Mouse (Mus musculus) cerebellum, postnatal 4 days (tissue): ENCODE measurements around the gene Slc5a5.
A peak's percentile ranks its signal among the peaks of the same experiment; 100 is the strongest.

Experiments
- DNase-seq, 2 experiments: peaks; one replicate each; pipeline ENCODE4 v3.0.0; 2022; ENCODE audit warnings: low spot score in 2 of 2, mixed read lengths in 1 of 2

Gene Slc5a5

DNA sequence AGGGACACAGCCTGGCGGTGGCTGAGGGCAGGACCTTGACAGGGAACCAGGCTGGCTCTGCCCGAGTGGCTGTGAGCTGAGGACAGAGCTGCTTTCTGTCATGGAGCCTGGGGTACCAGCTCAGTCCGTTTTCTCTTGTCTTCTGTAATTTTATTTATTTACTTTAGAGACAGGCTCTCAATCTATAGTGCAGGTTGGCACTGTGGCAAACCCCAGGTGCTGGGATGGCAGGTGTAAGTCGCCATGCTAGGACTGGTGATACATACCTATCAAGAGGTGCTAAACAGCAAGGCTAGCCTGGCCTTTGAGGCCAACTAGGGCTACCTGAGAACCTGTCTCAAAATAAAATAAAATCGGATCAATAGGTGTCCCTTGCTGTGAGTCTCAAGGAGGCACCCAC is 36.5 kb downstream of the Slc5a5 start:
- DNase-seq = no peak

GRCm38 (mm10) chr8:70853863-70854262 is 38.7 kb downstream of the Slc5a5 start:
- no peak for DNase-seq

DNA sequence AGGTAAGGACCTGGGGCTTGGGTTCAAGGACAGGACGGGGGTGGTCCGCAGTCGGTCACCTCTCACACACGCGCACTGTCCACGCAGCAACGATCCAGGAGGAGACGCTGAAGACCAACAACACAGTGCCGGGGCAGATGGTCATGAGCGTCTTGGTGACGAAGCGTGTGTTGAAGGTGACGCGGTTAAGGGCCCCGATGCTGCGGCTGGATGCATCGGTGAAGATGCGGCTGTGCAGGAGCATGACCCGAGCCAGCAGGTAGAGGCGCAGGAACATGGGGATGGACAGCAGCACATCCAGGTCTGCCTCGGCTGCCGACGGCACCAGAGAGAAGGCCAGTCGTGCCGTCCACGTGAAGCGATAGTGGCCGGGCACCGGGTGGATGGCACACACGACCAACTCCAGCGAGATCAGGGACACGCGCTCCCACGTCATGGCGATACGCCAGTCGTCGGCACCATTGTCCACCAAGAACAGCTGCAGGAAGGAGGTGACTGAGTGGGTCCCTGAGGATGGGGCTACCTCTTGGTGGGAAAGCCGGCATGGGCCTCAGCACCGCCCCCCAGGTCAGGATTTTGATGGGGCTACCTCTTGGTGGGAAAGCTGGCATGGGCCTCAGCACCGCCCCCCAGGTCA is 39.8 kb downstream of the Slc5a5 start:
- DNase-seq = no peak

GRCm38 (mm10) chr8:70851837-70852236 is 40.7 kb downstream of the Slc5a5 start:
- DNase-seq = no peak

DNA sequence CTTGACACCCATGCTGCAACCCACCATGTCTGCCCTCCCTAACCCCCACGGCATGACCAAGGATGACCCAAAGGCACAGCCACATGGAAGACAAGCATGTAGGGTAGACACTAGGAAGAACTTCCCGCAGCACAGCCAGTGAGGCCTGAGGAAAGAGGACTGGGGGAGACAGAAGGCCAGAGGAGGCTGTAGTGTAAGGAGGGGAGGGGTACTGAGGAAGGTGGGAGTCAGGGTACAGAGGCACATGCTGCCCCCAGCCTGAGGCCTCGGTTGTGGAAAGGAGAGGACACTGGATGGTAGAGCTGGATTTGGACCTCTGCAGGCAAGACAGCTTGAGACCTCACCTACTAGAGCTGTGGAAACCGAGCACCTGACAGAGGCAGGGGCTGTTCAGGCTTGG is 41.6 kb downstream of the Slc5a5 start:
- DNase-seq = no peak

- no peak for DNase-seq
These were observed 42.3 kb downstream of the Slc5a5 start for GRCm38 (mm10) chr8:70850132-70850845.

- DNase-seq = no peak
These were observed 43.1 kb downstream of the Slc5a5 start for GRCm38 (mm10) chr8:70849333-70849990.

DNA sequence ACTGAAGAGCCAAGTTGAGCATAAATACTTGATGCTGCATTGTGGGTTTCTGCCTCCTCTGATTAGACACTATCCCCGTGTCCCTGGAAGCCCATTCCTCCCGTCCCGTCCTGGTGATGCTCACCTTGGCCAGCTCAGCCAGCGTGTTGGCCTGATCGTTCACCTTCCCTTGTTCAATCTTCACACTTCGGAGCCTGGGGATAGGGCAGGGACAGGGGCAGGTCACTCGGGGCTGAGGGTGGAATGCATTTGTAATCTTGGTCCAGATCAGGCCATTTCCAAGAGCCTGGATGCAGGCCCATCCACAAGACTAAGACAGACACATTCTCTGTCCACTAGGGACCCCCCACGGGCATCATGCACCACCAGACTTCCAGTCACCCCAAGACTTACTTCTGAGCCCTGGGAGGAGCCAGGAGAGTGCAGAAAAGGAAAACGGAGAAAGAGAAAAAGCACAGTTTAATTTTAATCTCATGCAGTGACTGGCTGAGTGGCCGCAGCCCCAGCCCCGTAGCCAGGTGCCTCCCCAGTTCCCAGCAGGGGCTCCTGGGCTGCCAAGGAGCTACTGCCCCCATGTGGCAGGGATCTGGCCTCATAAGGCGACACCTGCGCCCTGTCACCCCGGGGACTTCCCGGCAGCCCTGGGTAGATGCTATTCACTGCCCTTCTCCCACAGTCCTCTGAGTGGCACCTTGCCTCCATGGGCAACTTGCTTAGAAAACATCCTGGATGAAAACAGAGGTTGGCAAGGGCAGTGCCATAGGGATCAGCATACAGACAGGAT is 46.0 kb downstream of the Slc5a5 start:
- DNase-seq = no peak

DNA sequence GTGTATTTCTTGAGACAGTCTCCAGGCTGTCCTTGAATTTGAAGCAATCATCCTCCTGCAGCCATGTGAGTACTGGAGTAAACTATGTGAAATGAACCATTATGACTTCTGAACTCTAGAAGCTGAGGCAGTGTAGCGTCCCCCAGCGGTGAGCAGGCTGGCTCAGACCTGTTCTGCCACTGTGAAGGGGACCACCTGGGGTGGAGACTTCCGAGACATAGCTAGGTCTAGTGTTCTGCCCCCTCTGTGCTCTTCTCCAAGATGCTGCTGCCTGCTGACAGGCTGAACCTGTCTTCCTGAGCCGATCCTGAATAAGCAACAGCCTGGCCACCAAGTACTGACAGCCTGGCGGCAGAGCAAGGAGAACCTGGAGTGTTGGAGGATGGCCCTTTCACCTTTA is 47.4 kb downstream of the Slc5a5 start:
- no peak for DNase-seq

DNA sequence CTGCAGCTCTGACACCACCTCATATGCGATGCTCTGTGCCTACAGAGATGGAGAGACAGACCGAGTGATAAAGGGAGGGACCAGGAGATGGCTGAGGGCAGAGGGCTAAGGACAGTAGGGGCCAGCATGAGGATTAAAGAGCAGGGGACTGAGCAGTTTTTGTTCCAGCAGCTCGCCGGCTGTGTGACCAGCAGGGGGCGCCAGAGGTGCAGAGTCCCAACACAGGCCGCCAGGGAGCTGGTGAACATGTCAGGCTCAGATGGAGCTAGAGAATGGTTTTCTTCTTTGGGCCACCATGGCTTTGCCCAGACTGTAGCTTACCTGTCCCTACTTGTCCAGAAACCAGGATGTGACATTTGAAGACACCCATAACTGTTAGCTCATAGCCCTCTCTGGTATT is 48.0 kb downstream of the Slc5a5 start:
- DNase-seq = peak; percentile 89 to 95

DNA sequence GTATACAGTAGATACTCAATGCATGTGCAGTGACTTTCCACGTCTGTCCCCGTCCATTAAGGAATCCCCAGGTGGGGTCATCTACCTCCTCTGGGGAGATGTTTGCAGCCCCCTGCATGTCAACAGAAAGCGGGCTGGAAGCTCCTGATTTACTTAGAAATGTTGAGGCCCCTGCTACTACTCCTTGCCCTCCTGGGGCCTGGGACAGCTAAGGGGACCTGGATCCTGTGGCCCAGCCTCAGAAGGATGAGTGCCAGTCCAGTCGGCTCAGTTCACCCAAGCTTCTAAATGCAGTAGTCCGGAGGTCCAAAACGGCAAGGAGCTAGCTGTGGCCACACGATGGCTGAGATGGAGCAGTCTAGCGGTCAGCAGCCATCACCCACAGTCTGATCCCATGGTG is 48.6 kb downstream of the Slc5a5 start:
- DNase-seq = no peak

DNA sequence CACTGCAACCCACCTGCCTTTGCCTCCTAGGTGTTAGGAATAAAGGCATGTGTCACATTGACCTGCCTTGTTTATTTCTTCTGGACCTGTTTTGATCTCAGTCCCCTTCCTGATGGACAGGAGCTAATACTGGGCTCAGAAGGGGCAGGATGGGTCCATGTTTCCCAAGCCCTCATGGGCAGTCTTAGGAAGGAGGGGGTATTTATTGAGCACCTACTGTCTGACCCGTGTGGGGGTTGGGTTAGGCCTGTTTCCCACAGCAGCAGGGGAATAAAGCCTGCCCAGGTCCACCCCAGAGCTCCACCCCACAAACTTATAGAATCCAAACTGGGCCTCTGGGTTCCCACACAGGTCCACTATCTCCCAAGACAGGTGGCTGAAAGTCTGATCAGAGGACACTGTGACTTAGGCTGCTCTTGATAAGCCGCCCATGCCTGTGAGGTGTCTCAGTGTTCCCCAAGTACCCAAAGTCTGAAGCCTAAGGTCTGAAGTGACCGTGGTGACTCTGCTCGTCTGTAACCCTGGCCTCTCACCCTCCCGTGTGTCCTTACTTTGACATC is 49.3 kb downstream of the Slc5a5 start:
- no peak for DNase-seq

DNA sequence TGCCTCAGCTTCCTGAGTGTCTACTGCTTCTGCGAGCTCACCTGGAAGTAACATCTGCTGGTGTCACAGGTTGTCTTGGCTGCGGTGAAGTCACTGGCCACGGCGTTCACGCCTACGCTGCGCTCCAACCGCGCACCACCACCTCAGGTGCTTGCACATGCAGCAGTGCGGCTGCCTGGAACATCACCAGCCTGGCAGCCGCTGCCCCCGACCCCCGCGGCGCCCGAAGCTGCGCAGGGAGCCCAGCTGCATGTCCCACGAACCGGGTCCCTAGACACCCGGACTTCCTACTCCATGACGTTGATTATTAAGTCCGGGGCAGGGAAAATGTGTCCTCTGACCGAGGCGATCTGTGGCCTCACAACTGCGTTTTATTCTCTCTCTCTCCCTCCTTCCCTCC is 50.1 kb downstream of the Slc5a5 start:
- DNase-seq = no peak

DNA sequence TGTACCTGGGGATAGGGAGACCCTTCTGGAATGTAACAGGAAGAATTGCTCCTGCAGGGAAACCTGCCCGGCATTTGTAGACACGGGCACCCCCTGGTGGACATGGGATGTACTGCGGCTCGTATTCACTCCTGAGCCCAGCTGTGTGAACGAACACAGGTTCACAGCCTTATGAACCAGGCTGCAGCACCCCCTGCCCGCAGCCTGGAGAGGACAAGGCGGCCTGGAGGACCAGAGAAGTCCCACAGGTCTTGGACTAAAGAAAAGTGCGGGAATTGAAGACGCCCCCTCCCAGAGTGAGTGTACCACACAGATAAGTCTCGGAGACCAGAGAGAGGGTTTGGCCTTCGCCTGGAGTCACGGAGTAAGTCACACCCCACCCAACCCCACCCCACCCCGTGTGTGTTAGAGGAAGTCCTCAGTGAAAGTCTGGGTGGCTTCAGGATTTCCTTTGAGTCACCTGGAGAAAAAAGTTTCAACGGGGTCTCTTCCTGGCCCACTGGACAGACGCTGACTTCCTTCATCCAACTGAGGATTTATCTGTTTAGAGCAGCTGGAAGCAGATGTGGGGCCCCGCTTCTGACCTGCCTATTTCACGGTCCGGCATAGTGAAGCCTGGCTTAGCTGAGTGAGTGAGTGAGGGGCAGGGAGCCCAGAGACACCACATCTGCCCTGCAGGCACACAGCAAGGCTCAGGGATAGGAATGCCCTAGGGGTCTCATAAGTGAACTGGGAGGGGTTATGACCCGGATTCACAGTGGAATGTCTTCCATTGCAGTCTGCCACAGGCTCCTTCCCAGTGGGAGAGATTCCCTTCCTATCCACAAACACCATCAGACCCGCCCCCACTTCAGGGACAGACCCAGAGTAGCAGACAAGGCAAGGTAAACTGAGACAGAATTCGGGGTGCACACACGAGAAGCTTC is 51.1 kb downstream of the Slc5a5 start:
- peak; percentile 94 to 95 for DNase-seq

GRCm38 (mm10) chr8:70840590-70840989 is 52.0 kb downstream of the Slc5a5 start:
- DNase-seq = no peak

DNA sequence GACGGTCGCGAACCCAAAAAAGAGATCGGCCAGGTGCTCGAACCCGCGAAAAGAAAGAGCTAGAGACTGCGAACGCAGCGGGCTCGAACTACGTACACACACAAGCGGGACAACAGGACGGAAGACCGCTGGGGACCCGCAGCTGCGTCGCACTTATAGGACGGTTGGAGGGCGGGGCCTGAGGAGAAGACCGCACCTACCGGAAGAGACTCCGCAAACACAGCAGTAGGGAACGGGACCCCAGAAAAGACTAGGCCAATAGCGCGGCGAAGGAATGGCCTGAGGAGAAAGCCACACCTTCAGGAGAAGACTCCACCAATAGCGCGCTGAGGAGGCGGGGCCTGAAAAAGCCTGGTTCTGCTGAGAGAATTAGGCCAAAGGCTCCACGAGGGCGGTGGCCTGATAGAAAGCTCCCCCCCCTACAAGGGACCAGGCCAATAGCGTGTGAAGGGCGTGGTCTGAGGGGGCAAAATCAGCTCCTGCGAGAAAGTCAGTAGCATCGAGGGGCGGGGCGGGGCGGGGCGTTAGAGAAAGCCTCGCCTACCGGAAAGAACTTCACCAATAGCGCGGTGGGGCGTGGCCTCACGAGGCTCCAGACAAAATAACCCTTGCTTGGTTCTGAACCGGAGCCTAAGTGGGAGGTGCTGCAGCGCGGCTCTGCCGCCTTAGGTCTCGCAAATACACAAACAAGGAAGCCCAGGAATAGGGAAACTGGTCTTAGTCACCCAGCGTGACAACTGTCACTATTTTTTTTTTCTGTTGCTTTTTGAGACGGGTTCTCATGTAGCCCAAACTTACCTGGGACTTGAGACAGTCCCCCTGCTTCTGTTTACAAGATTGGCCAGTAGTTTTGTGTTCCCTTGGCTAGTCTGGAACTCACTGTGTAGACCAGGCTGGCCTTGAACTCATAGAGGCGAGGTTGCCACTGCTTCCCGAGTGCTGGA is 52.9 kb downstream of the Slc5a5 start, which contains the start of gene Arrdc2:
TSS of gene Arrdc2 (minus strand) at position 313 of the 944 bp plus-strand sequence.
- peak; percentile 86 to 95 for DNase-seq

- no peak for DNase-seq
These were observed 53.7 kb downstream of the Slc5a5 start for GRCm38 (mm10) chr8:70838654-70839407.

DNA sequence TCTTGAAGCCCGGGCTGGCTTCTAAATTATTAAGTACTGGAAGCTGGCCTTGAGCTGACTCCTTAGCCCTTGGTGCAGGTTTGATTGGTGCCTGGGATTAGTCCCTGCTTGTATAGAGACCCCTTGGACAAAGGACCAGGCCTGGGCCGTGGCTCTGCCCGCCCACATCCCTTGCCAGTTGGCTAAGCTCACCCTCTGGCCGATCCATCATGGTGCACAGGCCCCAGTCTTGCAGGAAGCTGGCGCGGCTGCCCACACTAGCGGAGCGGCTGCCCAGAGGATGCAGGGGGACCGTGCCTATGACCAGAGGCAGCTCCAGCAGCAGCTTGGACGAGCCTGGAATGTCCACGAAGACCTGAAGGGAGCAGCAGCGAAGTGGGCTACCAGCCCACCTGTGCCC is 55.9 kb downstream of the Slc5a5 start:
- DNase-seq = no peak

DNA sequence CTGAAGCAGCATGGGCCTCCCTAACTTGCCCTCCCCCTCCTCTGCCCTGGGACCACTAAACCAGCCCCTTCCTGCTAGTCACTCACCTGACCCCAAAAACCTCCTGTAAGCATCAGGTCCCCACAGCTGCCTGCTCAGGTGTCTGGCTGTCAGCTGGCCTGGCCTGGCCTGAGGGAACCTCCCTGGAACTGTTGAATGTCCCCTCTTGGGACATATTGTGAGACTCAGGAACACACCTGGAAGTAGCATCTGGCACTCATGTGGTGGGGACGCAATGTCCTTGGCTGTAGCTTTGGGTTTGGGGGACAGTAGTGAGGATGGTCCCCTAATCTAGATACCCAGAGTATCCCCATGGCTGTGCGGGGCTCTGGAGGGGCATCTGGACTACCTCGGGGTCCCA is 58.5 kb downstream of the Slc5a5 start:
- DNase-seq = no peak
